Mouse (Mus musculus) 3134 (cell line): ENCODE results near the gene Zfp93.
A peak's percentile ranks its signal among the peaks of the same experiment; 100 is the strongest.
"Not testable (repeated sequence)": the region's sequence is repeated elsewhere in the genome, so short reads cannot be mapped to it uniquely, and the experiment has no call there.

Source experiments
- DNase-seq: peaks from one replicate; pipeline ENCODE4 v3.0.0-alpha.2; 2011; ENCODE audit warnings: low spot score; ENCODE audit not compliant: insufficient read length; ENCODE audit errors: extremely low read depth

Gene Zfp93

GRCm38 (mm10) chr7:24270288-24270672 lies at the start of gene Zfp93:
TSS of gene Zfp93 (plus strand) at chr7:24270420.
- DNase-seq = peak; percentile 75

- peak; percentile 56 for DNase-seq
These were observed 33.0 kb upstream of the Zfp93 start, which contains the start of gene Zfp109 for GRCm38 (mm10) chr7:24237040-24237791. TSS of gene Zfp109 (minus strand) at chr7:24237560.

GRCm38 (mm10) chr7:24253779-24254615 lies 16.2 kb upstream of the Zfp93 start:
- DNase-seq = no peak

- DNase-seq = peak; percentile 45
These were observed 15.4 kb upstream of the Zfp93 start, which contains the start of gene Zfp108 for GRCm38 (mm10) chr7:24254633-24255474. TSS of gene Zfp108 (plus strand) at chr7:24254794.

GRCm38 (mm10) chr7:24259306-24259999 lies 10.8 kb upstream of the Zfp93 start:
- DNase-seq = no peak

GRCm38 (mm10) chr7:24260000-24260312 lies 10.3 kb upstream of the Zfp93 start:
- DNase-seq = no peak

- DNase-seq = no peak
These were observed 1.8 kb upstream of the Zfp93 start for GRCm38 (mm10) chr7:24268176-24269155.

GRCm38 (mm10) chr7:24269256-24269655 lies 964 bp upstream of the Zfp93 start:
- no peak for DNase-seq

GRCm38 (mm10) chr7:24269667-24270287 lies 443 bp upstream of the Zfp93 start:
- no peak for DNase-seq

GRCm38 (mm10) chr7:24271191-24271590 lies 971 bp downstream of the Zfp93 start:
- no peak for DNase-seq

- DNase-seq = no peak
These were observed 4.2 kb downstream of the Zfp93 start for GRCm38 (mm10) chr7:24274456-24274855.

- not testable (repeated sequence) for DNase-seq
These were observed 8.6 kb downstream of the Zfp93 start for GRCm38 (mm10) chr7:24278771-24279170.

GRCm38 (mm10) chr7:24280031-24280857 lies 10.0 kb downstream of the Zfp93 start:
- no peak for DNase-seq

GRCm38 (mm10) chr7:24280858-24281145 lies 10.6 kb downstream of the Zfp93 start:
- DNase-seq = no peak

GRCm38 (mm10) chr7:24286090-24286489 lies 15.9 kb downstream of the Zfp93 start:
- no peak for DNase-seq

- DNase-seq = no peak
These were observed 16.7 kb downstream of the Zfp93 start for GRCm38 (mm10) chr7:24286916-24287315.

- DNase-seq = no peak
These were observed 17.4 kb downstream of the Zfp93 start for GRCm38 (mm10) chr7:24287670-24288069.

GRCm38 (mm10) chr7:24288512-24288911 lies 18.3 kb downstream of the Zfp93 start:
- no peak for DNase-seq
